Mouse (Mus musculus): ENCODE data around the gene Ube2c. TPM values are rescaled to one million over a fixed set of nuclear protein-coding genes. Genes with fewer than 3 reads are reported as not detected.

The Ube2c gene
- polyA plus RNA-seq (2011; ENCODE audit: insufficient read depth, insufficient read length, low read depth, missing spikeins) = 366 and 371 TPM in 2 replicates

DNA sequence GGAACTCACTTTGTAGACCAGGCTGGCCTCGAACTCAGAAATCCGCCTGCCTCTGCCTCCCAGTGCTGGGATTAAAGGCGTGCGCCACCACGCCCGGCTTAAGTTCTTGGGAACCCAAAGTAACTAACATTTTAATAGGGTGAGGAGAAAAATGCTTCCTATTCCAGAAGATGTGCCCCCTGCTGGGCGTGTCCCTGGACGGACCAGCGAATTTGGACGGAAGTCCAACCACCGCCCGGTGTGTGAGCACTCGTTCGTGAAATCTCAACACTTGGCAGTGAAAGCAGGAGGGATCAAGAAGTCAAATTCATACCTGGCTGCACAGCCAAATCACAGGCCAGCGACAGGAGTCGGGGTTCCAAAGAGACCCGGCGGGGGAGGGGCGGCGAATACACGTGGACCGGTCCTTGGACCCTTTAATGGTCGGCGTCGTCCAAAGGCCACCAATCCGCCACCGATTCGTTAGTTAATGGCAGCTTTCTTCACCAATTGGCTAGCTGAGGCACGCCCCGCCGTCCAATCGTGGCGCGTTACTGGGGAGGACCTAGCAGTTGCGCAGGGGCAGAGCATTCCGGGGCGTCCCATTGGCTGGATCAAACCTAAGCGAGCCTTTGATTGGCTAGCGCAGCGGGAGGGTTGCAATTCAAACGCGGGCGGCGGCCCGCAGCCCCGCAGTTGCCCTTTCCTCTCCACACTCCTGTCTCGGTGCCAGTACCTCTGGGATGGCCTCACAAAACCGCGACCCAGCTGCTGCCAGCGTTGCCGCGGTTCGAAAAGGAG lies at the start of gene Ube2c:
Gene Ube2c, plus strand, starts transcription at position 641 of the 780 bp plus-strand sequence.
- Histone ChIP-seq H3K36me3 (ENCODE audit: control insufficient read depth, insufficient read depth, low read length, poor library complexity, severe bottlenecking) (peaks cover 56% of the 10 kb centered on the region), H3K27ac (ENCODE audit: insufficient read depth, low read length) (peak within 1 kb of the TSS; percentile 52), H3K27me3 (ENCODE audit: control insufficient read depth, insufficient read depth, low read length, poor library complexity, severe bottlenecking) (no peaks in the 10 kb centered on the region), H3K4me1 (ENCODE audit: control insufficient read depth, insufficient read depth, low read length) (peaks cover 3% of the 10 kb centered on the region), H3K4me3 (ENCODE audit: low read depth, low read length) (peak within 1 kb of the TSS; percentile 99), H3K9ac (ENCODE audit: low read depth, poor library complexity, severe bottlenecking) (peak within 1 kb of the TSS; percentile 92), H3K9me3 (replicated peaks; ENCODE audit: control insufficient read depth, insufficient read depth, low read length, poor library complexity, severe bottlenecking) (no peaks in the 10 kb centered on the region)
- peak; percentile 2 for TF ChIP-seq CTCF (IDR thresholded peaks at IDR 0.05; ENCODE audit: low read depth, low read length)
- peak; percentile 78 for TF ChIP-seq POLR2A (IDR thresholded peaks at IDR 0.05; ENCODE audit: insufficient read depth, low read length)
- TF ChIP-seq EP300 (IDR thresholded peaks at IDR 0.05; ENCODE audit: insufficient read depth, low read depth, low read length) = no peak

DNA sequence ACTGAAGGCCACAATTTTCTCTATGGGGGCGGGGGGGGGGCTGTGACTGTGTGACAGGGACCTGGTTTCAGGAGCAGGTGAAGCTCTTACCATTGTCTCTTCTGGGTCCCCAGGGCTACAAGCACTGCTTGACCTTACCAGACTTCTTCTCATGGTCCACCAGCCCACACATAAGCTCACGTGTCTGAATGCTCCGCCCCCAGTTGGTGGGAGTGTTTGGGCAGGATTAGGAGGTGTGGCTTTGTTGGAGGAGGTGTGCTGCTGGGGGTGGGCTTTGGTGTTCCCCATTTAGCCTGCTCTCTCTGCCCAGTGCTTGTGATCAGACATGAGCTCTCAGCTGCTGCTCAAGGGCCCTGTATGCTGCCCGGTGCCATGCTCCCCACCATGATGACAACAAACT lies 46.4 kb upstream of the Ube2c start:
- Histone ChIP-seq H3K9me3 (replicated peaks; ENCODE audit: control insufficient read depth, insufficient read depth, low read length, poor library complexity, severe bottlenecking) (no peaks in the 10 kb centered on the region), H3K4me1 (ENCODE audit: control insufficient read depth, insufficient read depth, low read length) (no peaks in the 10 kb centered on the region), H3K27me3 (ENCODE audit: control insufficient read depth, insufficient read depth, low read length, poor library complexity, severe bottlenecking) (no peaks in the 10 kb centered on the region; the same call in 1 of the 2 replicates), H3K27ac (ENCODE audit: insufficient read depth, low read length) (no peak overlapping the region), H3K36me3 (ENCODE audit: control insufficient read depth, insufficient read depth, low read length, poor library complexity, severe bottlenecking) (no peaks in the 10 kb centered on the region), H3K9ac (ENCODE audit: low read depth, poor library complexity, severe bottlenecking) (no peak overlapping the region), H3K4me3 (ENCODE audit: low read depth, low read length) (no peak overlapping the region)
- no peak for TF ChIP-seq EP300 (IDR thresholded peaks at IDR 0.05; ENCODE audit: insufficient read depth, low read depth, low read length)
- TF ChIP-seq CTCF (IDR thresholded peaks at IDR 0.05; ENCODE audit: low read depth, low read length) = no peak
- TF ChIP-seq POLR2A (IDR thresholded peaks at IDR 0.05; ENCODE audit: insufficient read depth, low read length) = no peak

DNA sequence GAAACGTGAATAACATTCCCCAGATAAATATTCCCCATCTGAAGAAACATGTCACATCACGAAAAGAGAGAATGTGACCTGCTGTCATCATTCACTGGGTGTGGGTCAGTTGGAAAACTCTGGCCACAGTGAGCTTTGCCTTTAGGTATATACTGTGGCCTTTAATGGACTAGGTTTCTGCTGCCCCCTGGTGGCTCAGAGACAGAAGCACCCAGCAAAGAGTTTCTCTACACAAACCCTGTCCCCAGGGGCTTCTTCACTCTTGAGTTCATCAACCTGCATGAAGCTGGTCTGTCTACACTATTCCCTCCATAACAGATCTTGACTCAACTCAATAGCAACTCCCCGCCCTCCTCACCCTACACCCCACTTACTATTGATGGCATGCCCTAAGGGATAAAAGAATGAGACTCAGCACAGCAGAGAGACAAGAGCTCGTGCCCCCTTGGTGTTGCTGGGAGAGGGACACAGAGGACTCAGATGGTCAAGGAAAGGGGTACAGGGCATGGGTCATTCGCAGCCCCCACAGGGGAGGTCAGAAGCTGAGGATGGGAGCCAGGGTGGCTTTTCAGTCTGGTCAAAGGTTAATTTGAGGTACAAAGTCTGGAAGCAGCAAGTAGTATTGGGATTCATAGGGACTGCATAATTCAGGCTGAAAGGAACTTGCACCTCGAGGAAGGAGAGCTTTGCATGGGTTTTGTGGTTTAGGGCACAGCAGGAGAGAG lies 43.6 kb upstream of the Ube2c start:
- Histone ChIP-seq H3K9me3 (replicated peaks; ENCODE audit: control insufficient read depth, insufficient read depth, low read length, poor library complexity, severe bottlenecking) (no peaks in the 10 kb centered on the region), H3K27ac (ENCODE audit: insufficient read depth, low read length) (no peak overlapping the region), H3K27me3 (ENCODE audit: control insufficient read depth, insufficient read depth, low read length, poor library complexity, severe bottlenecking) (no peaks in the 10 kb centered on the region), H3K4me1 (ENCODE audit: control insufficient read depth, insufficient read depth, low read length) (no peaks in the 10 kb centered on the region), H3K36me3 (ENCODE audit: control insufficient read depth, insufficient read depth, low read length, poor library complexity, severe bottlenecking) (no peaks in the 10 kb centered on the region), H3K4me3 (ENCODE audit: low read depth, low read length) (no peak overlapping the region), H3K9ac (ENCODE audit: low read depth, poor library complexity, severe bottlenecking) (no peak overlapping the region)
- TF ChIP-seq POLR2A (IDR thresholded peaks at IDR 0.05; ENCODE audit: insufficient read depth, low read length) (no peak), CTCF (IDR thresholded peaks at IDR 0.05; ENCODE audit: low read depth, low read length) (peak; percentile 62), EP300 (IDR thresholded peaks at IDR 0.05; ENCODE audit: insufficient read depth, low read depth, low read length) (no peak)

DNA sequence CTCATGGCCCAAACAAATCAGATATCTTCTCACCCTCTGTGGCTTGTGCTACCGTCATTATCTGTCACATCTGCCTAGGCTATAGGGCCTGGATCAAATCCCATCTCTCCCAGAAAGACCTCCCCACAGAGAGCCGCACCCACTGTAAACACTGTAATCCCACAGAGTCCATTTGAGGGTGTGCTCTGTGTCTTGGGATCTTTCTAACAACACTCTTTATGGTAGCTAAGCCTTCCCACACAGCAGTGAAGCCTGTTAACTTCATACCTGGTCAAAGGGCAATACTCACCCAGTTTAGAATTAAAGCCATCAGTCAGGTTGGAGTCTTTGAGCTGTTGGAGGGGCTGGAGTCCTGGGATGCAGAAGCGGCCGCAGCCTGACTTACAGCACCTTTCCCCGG lies 38.0 kb upstream of the Ube2c start:
- Histone ChIP-seq H3K4me1 (ENCODE audit: control insufficient read depth, insufficient read depth, low read length) (no peaks in the 10 kb centered on the region), H3K27me3 (ENCODE audit: control insufficient read depth, insufficient read depth, low read length, poor library complexity, severe bottlenecking) (no peaks in the 10 kb centered on the region), H3K4me3 (ENCODE audit: low read depth, low read length) (no peak overlapping the region), H3K9ac (ENCODE audit: low read depth, poor library complexity, severe bottlenecking) (no peak overlapping the region), H3K36me3 (ENCODE audit: control insufficient read depth, insufficient read depth, low read length, poor library complexity, severe bottlenecking) (no peaks in the 10 kb centered on the region), H3K27ac (ENCODE audit: insufficient read depth, low read length) (no peak overlapping the region), H3K9me3 (replicated peaks; ENCODE audit: control insufficient read depth, insufficient read depth, low read length, poor library complexity, severe bottlenecking) (no peaks in the 10 kb centered on the region)
- TF ChIP-seq CTCF (IDR thresholded peaks at IDR 0.05; ENCODE audit: low read depth, low read length) (no peak), EP300 (IDR thresholded peaks at IDR 0.05; ENCODE audit: insufficient read depth, low read depth, low read length) (no peak), POLR2A (IDR thresholded peaks at IDR 0.05; ENCODE audit: insufficient read depth, low read length) (no peak)

DNA sequence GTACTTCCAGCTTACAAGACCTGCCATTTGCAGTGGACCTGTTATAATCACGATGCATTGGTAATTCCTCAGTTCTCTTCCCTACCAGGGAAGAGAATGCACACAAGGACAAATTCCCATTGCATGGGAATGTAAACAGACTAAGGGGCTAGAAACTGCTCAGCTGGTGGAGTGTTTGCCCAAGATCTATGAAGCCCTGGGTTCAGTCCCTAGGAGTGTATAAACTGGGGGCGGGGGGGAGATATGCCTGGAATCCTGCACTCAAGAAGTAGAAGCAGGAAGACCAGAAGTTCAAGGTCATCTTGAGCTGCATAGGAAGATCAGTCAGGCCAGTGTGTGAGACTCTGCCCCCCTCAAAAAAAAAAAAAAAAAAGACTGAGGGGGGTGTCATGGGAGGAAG lies 36.4 kb upstream of the Ube2c start:
- no peaks in the 10 kb centered on the region for H3K9me3 ChIP-seq (replicated peaks; ENCODE audit: control insufficient read depth, insufficient read depth, low read length, poor library complexity, severe bottlenecking)
- no peaks in the 10 kb centered on the region for H3K4me1 ChIP-seq (ENCODE audit: control insufficient read depth, insufficient read depth, low read length)
- no peak overlapping the region for H3K4me3 ChIP-seq (ENCODE audit: low read depth, low read length)
- TF ChIP-seq POLR2A (IDR thresholded peaks at IDR 0.05; ENCODE audit: insufficient read depth, low read length) = no peak
- no peak for TF ChIP-seq EP300 (IDR thresholded peaks at IDR 0.05; ENCODE audit: insufficient read depth, low read depth, low read length)
- no peaks in the 10 kb centered on the region for H3K36me3 ChIP-seq (ENCODE audit: control insufficient read depth, insufficient read depth, low read length, poor library complexity, severe bottlenecking)
- no peaks in the 10 kb centered on the region for H3K27me3 ChIP-seq (ENCODE audit: control insufficient read depth, insufficient read depth, low read length, poor library complexity, severe bottlenecking)
- H3K9ac ChIP-seq (ENCODE audit: low read depth, poor library complexity, severe bottlenecking) = no peak overlapping the region
- no peak overlapping the region for H3K27ac ChIP-seq (ENCODE audit: insufficient read depth, low read length)

DNA sequence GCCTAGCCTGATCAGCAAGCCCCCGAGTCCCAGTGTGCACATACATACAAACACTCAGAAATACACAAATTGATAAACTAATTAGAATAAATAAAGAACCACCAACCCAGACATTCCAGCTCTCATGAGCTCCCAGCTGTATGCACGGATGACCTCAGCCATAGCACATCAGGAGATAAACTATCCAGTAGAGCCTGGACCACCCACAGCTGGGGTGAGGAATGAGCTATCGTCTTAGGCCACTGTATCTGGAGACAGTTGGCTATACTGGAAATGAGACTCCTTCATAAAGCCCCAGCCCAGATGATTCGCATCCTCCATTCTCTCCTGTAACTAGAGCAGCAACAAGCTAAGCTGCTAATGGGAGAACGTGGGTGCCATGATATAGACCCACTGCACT lies 34.9 kb upstream of the Ube2c start:
- Histone ChIP-seq H3K27me3 (ENCODE audit: control insufficient read depth, insufficient read depth, low read length, poor library complexity, severe bottlenecking) (no peaks in the 10 kb centered on the region), H3K36me3 (ENCODE audit: control insufficient read depth, insufficient read depth, low read length, poor library complexity, severe bottlenecking) (no peaks in the 10 kb centered on the region), H3K4me1 (ENCODE audit: control insufficient read depth, insufficient read depth, low read length) (no peaks in the 10 kb centered on the region), H3K9me3 (replicated peaks; ENCODE audit: control insufficient read depth, insufficient read depth, low read length, poor library complexity, severe bottlenecking) (no peaks in the 10 kb centered on the region), H3K4me3 (ENCODE audit: low read depth, low read length) (no peak overlapping the region), H3K27ac (ENCODE audit: insufficient read depth, low read length) (no peak overlapping the region), H3K9ac (ENCODE audit: low read depth, poor library complexity, severe bottlenecking) (no peak overlapping the region)
- TF ChIP-seq CTCF (IDR thresholded peaks at IDR 0.05; ENCODE audit: low read depth, low read length) (no peak), EP300 (IDR thresholded peaks at IDR 0.05; ENCODE audit: insufficient read depth, low read depth, low read length) (no peak), POLR2A (IDR thresholded peaks at IDR 0.05; ENCODE audit: insufficient read depth, low read length) (no peak)
